Mouse (Mus musculus) heart, embryonic 11.5 days (tissue): ENCODE data around the gene Aspn. TPM values are rescaled to one million over a fixed set of nuclear protein-coding genes. Genes with fewer than 3 reads are reported as not detected.

Experiments used
- ATAC-seq: fragments of 200-750 bp; cut with Nextera tagmentation; replicated peaks from 2 replicates; pipeline ENCODE4 v1.8.0; 2017; ENCODE audit warnings: moderate library complexity; ENCODE audit not compliant: insufficient number of reproducible peaks, low FRiP score, low TSS enrichment
- H3K27ac ChIP-seq: fragments of 300-500 bp; sonication (generic); 2 replicates; pipeline ENCODE4 v1.5.1; 2014; ENCODE audit warnings: mild to moderate bottlenecking, low read depth, low read length
- H3K27me3 ChIP-seq: fragments of 300-500 bp; sonication (generic); 2 replicates; pipeline ENCODE4 v1.6.1; 2014; ENCODE audit warnings: mild to moderate bottlenecking, low read length, mixed read lengths; ENCODE audit not compliant: control insufficient read depth, insufficient read depth
- H3K36me3 ChIP-seq: fragments of 300-500 bp; sonication (generic); 2 replicates; pipeline ENCODE4 v1.6.1; 2014; ENCODE audit warnings: mild to moderate bottlenecking, low read length, moderate library complexity, mixed read lengths; ENCODE audit not compliant: control insufficient read depth, insufficient read depth
- H3K4me1 ChIP-seq: fragments of 300-500 bp; sonication (generic); 2 replicates; pipeline ENCODE4 v1.6.1; 2014; ENCODE audit warnings: low read length; ENCODE audit not compliant: control insufficient read depth, insufficient read depth
- H3K4me2 ChIP-seq: fragments of 300-500 bp; sonication (generic); 2 replicates; pipeline ENCODE4 v1.6.1; 2014; ENCODE audit warnings: mild to moderate bottlenecking, moderate library complexity
- H3K4me3 ChIP-seq: fragments of 300-500 bp; sonication (generic); 2 replicates; pipeline ENCODE4 v1.5.1; 2014; ENCODE audit warnings: low read depth, low read length
- H3K9ac ChIP-seq: fragments of 300-500 bp; sonication (generic); 2 replicates; pipeline ENCODE4 v1.6.1; 2014; ENCODE audit warnings: mild to moderate bottlenecking, low read depth, low read length, moderate library complexity
- H3K9me3 ChIP-seq: fragments of 300-500 bp; sonication (generic); replicated peaks from 2 replicates; pipeline ENCODE4 v1.6.1; 2016; ENCODE audit warnings: low read length; ENCODE audit not compliant: control insufficient read depth
- WGBS: fragments of 180-500 bp; shearing (Covaris S2); extraction: QIAGEN DNeasy Blood & Tissue Kit; methylation state at CpG from one replicate; pipeline ENCODE4 v1.1.7; 2014; ENCODE audit not compliant: insufficient replicate concordance; 5-methylcytosine and 5-hydroxymethylcytosine counted together
- polyA plus RNA-seq: library from polyadenylated mRNA; unstranded; fragments of >200 nt; fragmentation: Nextera tagmentation; extraction: Ambion mirVana; gene quantifications from 2 replicates; pipeline ENCODE4 v1.2.1, GENCODE M21; 2014

The Aspn gene
- 0.60 and 0.79 TPM in 2 replicates for polyA plus RNA-seq

DNA sequence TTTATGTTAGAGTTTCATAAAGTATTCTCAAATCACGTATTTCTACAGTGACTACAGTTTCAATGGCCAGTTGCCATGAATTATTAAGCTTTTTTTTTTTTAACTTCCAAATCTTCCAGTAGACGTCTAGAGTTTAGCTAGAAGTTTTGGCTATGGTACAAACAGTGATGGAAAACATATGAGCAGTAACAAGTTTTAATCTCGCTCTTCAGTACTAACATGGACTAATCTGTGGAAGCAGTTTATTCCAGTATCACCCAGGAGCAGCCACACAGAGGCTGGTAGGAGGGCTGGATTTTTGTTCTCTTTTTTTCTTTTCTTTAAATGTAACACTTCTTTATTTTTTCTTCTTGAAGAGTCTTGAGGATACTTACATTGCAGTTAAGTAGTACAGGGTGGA, at the start of gene Aspn:
Gene Aspn (plus strand): TSS at position 165 of the 400 bp plus-strand sequence.
- H3K4me3 ChIP-seq = no peak within 1 kb of the TSS
- no peak for ATAC-seq
- H3K27ac ChIP-seq = no peak within 1 kb of the TSS
- H3K36me3 ChIP-seq = no peaks in the 10 kb centered on the region
- no peak within 1 kb of the TSS for H3K9ac ChIP-seq
- WGBS = 74% methylated on average over 3 of the region's 3 CpGs
- H3K27me3 ChIP-seq = no peaks in the 10 kb centered on the region
- H3K9me3 ChIP-seq = no peaks in the 10 kb centered on the region
- no peaks in the 10 kb centered on the region for H3K4me1 ChIP-seq
- H3K4me2 ChIP-seq = no peak within 1 kb of the TSS

DNA sequence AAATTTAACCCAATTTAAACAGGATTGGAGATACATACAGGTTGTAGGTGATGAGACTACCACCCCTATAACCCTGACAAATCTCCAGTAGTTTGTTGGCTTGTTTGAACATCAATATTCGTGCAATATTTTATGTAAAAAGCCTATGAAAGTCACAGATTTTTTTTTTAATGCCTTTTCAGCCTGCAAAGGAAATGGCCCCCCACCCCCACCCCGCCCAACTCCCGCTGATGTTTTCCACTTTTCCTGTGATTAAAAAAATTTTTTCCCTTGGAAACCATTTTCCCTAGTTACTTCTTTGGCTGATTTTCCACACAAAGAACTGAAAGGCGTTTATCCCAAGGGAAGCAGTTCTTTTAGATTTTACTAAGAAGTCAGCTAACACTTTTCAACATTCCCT, 39.7 kb upstream of the Aspn start, which contains the start of gene Ecm2:
Gene Ecm2 (plus strand): TSS at position 301 of the 400 bp plus-strand sequence.
- Histone ChIP-seq H3K36me3 (no peaks in the 10 kb centered on the region), H3K27ac (no peak within 1 kb of the TSS), H3K4me3 (no peak within 1 kb of the TSS), H3K27me3 (no peaks in the 10 kb centered on the region), H3K9ac (no peak within 1 kb of the TSS), H3K4me2 (no peak within 1 kb of the TSS; the same call in 1 of the 2 replicates), H3K4me1 (no peaks in the 10 kb centered on the region), H3K9me3 (no peaks in the 10 kb centered on the region)
- WGBS = 71% methylated on average over 4 of the region's 4 CpGs
- no peak for ATAC-seq

DNA sequence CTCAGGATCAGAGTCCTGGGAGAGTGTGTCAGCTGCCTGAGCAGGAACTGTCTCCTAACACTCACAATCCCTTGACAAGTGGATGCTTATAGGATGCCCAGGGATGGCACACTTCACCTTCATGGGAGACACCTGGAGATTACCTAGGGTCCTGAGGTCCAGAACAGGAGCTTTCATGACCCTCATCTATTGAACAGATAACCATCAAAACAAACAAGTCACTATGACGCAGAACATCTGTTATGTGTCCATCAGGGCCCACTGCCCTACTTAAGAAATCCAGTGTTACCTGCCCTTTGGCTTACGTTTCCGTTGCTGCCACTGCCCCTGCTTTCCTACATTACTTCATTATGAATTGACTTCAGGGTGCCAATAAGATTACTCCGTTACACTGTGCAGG, 38.5 kb upstream of the Aspn start:
- no peaks in the 10 kb centered on the region for H3K27me3 ChIP-seq
- H3K9me3 ChIP-seq = no peaks in the 10 kb centered on the region
- H3K27ac ChIP-seq = no peak overlapping the region
- ATAC-seq = no peak
- H3K9ac ChIP-seq = no peak overlapping the region
- H3K4me1 ChIP-seq = no peaks in the 10 kb centered on the region
- H3K4me3 ChIP-seq = no peak overlapping the region
- no peak overlapping the region for H3K4me2 ChIP-seq
- no peaks in the 10 kb centered on the region for H3K36me3 ChIP-seq
- WGBS = 73% methylated on average over 4 of the region's 4 CpGs

DNA sequence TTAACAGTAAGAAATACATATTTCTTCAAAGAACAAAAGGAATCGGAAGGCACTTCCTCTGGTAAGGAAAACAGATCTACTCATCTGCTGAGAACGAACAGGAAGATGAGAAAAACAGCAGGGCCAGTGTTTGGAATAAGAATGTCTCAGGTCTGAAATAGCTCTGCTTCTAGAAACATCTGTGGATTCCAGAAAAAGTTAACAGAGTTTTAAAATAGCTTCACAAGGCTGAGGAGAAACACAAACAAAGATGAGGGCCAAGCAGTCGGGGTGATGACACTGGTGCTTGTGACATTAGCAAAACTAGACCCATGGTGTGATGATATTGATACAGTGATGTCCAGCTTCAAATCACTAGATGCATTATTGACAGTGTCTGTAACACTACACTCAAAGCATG, 37.1 kb upstream of the Aspn start:
- H3K27ac ChIP-seq = no peak overlapping the region
- no peak overlapping the region for H3K4me3 ChIP-seq
- no peak overlapping the region for H3K4me2 ChIP-seq
- ATAC-seq = no peak
- no peak overlapping the region for H3K9ac ChIP-seq
- WGBS = 52% methylated on average over 3 of the region's 3 CpGs
- H3K9me3 ChIP-seq = no peaks in the 10 kb centered on the region
- H3K27me3 ChIP-seq = no peaks in the 10 kb centered on the region
- H3K36me3 ChIP-seq = no peaks in the 10 kb centered on the region
- no peaks in the 10 kb centered on the region for H3K4me1 ChIP-seq

DNA sequence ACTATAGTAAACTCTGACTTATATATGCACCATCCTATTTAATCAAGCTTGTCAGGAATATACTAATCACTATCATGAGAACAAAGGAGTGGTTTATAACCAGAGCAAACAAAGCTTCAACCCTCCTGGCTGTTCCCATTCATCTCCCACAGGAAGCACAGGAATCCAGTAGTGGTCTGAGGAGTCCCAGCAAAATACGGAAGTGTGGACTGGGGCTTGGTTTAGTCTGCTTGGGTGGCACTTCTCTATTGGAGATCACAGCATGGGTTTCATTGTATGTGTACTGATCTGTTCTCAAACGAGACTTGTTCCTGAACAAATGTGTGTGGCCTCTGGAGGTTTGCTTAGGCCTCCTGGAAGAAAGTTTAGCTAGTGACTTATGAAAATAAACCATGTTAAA, 25.5 kb upstream of the Aspn start:
- 45% methylated on average over 2 of the region's 2 CpGs for WGBS
- Histone ChIP-seq H3K27me3 (no peaks in the 10 kb centered on the region), H3K27ac (no peak overlapping the region), H3K4me2 (no peak overlapping the region), H3K4me3 (no peak overlapping the region), H3K9ac (no peak overlapping the region), H3K4me1 (no peaks in the 10 kb centered on the region), H3K36me3 (no peaks in the 10 kb centered on the region), H3K9me3 (no peaks in the 10 kb centered on the region)
- no peak for ATAC-seq

DNA sequence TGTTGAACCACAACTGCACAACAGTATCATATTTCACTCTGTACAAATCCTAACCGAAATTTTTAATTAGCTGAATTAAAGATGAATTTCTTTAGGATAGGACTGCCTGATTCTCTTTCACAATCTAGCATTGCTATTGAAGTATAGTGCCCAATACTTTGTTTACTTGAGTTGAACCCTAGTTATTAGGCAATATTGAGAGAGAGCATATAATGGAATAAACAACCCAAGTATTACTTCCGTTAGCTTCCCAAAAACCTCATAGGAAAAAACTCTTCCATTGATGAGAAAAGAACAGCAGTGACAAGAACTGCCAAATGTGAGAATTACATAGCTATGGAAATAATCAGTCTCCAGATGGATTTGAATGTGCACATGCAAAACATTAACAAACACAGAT, 18.0 kb upstream of the Aspn start:
- H3K4me3 ChIP-seq = no peak overlapping the region
- H3K9me3 ChIP-seq = no peaks in the 10 kb centered on the region
- 69% methylated on average over 2 of the region's 2 CpGs for WGBS
- H3K27me3 ChIP-seq = no peaks in the 10 kb centered on the region
- H3K36me3 ChIP-seq = no peaks in the 10 kb centered on the region
- no peaks in the 10 kb centered on the region for H3K4me1 ChIP-seq
- no peak overlapping the region for H3K27ac ChIP-seq
- H3K9ac ChIP-seq = no peak overlapping the region
- no peak overlapping the region for H3K4me2 ChIP-seq
- ATAC-seq = no peak

DNA sequence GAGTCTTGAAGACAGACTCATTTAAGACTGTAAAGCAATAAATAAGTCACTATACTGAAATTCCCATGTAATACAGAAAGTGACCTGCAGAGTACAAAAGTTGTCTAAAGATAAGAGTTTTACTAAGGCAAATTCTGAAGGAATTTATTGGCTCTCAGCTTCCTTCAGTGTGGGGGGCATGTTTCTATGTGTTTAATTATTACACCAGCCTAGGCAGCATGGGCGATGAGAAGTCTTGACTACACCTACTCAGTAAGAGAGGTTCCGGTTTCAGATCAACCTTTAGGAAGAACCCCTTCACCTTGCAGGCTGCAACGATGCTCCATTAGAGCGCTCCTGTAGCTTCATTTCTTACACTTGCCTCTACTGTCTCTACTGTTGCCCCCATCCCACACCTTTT, 13.6 kb upstream of the Aspn start:
- Histone ChIP-seq H3K4me3 (no peak overlapping the region), H3K27me3 (no peaks in the 10 kb centered on the region), H3K4me2 (no peak overlapping the region), H3K36me3 (no peaks in the 10 kb centered on the region), H3K9me3 (no peaks in the 10 kb centered on the region), H3K27ac (no peak overlapping the region), H3K9ac (no peak overlapping the region), H3K4me1 (no peaks in the 10 kb centered on the region)
- no peak for ATAC-seq
- WGBS = 92% methylated on average over 4 of the region's 4 CpGs

DNA sequence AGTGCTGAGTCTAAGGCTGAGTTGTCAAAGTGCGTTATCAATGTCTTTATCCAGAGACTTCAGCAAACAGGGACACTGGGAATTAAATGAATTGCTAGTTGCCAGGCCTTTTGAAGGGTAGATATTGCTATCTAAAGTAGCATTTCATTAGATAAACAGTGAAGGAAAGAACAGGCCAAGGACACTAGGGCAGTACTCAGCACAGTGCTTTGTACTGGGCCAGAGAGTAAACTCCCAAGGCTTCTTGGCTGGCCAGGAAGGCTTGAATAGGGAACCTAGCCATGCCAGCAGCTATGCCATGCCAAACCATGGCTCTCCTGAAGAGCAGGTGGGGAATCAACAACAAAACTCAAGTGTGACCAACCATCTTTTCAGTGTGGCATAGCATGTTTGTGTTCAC, 7.3 kb upstream of the Aspn start:
- 86% methylated on average over 1 of the region's 1 CpGs for WGBS
- no peaks in the 10 kb centered on the region for H3K36me3 ChIP-seq
- no peak overlapping the region for H3K4me3 ChIP-seq
- H3K9ac ChIP-seq = no peak overlapping the region
- no peaks in the 10 kb centered on the region for H3K4me1 ChIP-seq
- H3K27ac ChIP-seq = no peak overlapping the region
- no peak overlapping the region for H3K4me2 ChIP-seq
- H3K9me3 ChIP-seq = no peaks in the 10 kb centered on the region
- ATAC-seq = no peak
- H3K27me3 ChIP-seq = no peaks in the 10 kb centered on the region

DNA sequence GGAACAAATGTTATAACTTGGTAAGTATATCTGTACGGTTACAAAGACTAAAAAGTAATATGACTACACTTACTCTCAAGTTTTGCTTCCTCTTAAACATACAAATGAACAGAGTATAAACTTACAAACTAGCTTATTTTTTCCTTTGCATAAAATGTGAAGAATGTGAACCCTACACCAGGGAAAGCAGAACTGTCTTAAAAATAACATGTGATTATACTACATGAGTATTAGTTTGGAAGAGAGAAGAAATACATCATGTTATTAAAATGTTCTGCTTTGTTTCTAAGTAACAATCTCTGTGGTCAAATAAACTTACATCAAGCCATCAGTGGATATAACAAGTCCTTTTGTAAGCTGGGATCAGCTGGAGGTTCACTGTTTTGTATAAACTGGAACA, 5.5 kb upstream of the Aspn start:
- no peak for ATAC-seq
- WGBS = 84% methylated on average over 1 of the region's 1 CpGs
- H3K9me3 ChIP-seq = no peaks in the 10 kb centered on the region

More for the DNA sequence above, 5.5 kb upstream of the Aspn start:
- Histone ChIP-seq H3K27ac (no peak overlapping the region), H3K4me1 (no peaks in the 10 kb centered on the region), H3K9ac (no peak overlapping the region), H3K27me3 (no peaks in the 10 kb centered on the region), H3K36me3 (no peaks in the 10 kb centered on the region), H3K4me3 (no peak overlapping the region), H3K4me2 (no peak overlapping the region)
